Mouse (Mus musculus) splenic B cell, adult 2 months (primary cell): ENCODE results near the gene Vkorc1.
A peak's percentile ranks its signal among the peaks of the same experiment; 100 is the strongest.
"Not testable (repeated sequence)": the region's sequence is repeated elsewhere in the genome, so short reads cannot be mapped to it uniquely, and the experiment has no call there.

Experiments used
- DNase-seq: peaks from one replicate; pipeline ENCODE4 v3.0.0-alpha.2; 2011; ENCODE audit warnings: low read depth, low spot score
- H3K27me3 ChIP-seq: 2 replicates; pipeline ENCODE4 v1.6.1; 2012; ENCODE audit warnings: mild to moderate bottlenecking, low read length, moderate library complexity, mixed read lengths; ENCODE audit not compliant: control insufficient read depth, poor library complexity, insufficient read depth, severe bottlenecking
- H3K36me3 ChIP-seq: 2 replicates; pipeline ENCODE4 v1.6.1; 2012; ENCODE audit warnings: mild to moderate bottlenecking, low read length, moderate library complexity, mixed read lengths; ENCODE audit not compliant: control insufficient read depth, poor library complexity, insufficient read depth, severe bottlenecking

Vkorc1 gene

DNA sequence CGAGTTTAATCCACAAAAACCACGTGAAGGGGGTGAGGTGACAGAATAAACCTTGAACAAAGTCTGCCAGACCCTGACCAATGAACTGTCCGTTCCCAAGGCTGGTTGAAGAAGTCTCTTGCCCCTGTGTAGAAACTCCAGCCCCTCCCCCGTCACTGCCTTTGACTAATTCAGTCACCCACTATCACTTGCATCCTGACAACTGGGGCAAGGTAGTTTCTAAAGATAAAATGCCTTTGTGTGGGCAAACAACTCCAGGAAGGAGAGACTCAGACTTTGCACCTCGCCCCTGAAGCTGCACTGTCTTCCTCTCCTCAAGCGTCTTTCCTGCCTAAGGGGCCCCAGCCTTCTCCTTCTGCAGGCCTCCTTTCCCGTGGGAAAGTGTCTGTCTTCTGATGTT is 4.6 kb upstream of the Vkorc1 start:
- DNase-seq = no peak
- H3K27me3 ChIP-seq = no peaks in the 10 kb centered on the region
- no peaks in the 10 kb centered on the region for H3K36me3 ChIP-seq

DNA sequence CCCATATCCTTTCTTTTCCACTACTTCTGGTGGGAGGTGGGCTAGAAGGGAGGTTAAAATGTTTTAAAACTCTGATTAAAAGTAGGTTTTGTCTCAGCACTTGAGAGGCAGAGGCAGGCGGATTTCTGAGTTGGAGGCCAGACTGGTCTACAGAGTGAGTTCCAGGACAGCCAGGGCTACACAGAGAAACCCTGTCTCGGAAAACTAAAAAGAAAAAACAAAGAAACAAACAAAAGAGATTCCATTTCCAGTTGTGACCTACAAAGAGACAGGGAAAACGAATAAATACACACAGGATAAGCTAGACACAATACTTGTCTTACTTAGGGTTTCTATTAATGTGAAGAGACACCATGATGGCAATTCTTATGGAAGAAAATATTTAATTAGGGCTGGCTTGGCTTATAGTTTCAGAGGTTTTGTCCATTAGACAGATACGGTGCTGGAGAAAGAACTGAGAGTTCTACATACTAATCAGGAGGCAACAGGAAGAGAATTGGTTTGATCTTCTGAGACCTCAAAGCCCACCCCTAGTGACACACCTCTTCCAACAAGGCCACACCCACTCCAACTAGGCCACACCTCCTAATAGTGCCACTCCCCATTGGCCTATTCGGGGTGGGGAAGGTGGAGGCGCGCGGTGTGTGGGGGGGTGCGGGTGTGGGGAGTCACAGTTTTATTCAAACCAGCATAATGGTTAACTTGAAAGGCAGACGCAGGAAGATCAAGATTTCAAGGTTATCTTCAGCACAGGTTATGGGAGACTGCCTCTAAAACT is 3.0 kb upstream of the Vkorc1 start:
- Histone ChIP-seq H3K36me3 (no peaks in the 10 kb centered on the region), H3K27me3 (no peaks in the 10 kb centered on the region)
- no peak for DNase-seq

DNA sequence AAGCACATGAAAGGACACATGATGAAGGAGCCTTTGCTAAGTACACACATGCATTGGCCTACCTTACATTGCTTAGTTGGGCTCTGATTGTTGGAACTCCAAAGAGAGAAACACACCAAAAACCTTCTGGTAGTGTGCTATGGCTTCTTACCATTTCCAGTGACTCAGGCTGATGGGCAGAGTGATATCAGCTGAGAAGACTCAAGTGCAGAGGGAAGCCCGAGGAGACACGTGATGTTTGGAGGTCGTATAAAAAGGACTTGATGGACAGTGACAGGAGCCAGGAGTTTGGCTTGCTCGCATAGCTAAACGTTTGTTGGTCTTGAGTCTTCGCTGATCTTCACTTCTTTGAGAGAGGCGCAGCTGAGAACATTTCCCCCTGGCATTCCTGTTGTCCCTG is 2.1 kb upstream of the Vkorc1 start:
- Histone ChIP-seq H3K36me3 (no peaks in the 10 kb centered on the region), H3K27me3 (no peaks in the 10 kb centered on the region)
- DNase-seq = no peak

DNA sequence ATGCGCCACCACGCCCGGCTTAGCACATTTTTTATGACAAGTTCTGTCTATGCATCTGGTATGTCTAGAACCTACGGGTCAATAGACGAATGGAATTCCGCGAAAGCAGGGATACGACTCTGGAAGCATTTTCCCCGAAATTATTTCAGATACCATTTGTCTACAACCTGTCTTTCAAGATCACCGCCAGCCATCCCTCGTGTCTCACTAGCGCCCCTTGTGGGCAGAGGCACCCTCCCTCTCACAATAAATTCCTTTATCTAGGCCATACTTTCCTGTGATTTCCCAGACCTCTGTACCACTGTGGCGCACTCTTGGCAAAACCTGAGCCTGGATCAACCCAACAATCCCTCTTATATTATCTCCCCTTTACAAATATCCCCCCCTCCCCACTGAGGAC is 967 bp upstream of the Vkorc1 start:
- DNase-seq = peak; percentile 79
- H3K27me3 ChIP-seq = no peaks in the 10 kb centered on the region
- H3K36me3 ChIP-seq = no peaks in the 10 kb centered on the region

DNA sequence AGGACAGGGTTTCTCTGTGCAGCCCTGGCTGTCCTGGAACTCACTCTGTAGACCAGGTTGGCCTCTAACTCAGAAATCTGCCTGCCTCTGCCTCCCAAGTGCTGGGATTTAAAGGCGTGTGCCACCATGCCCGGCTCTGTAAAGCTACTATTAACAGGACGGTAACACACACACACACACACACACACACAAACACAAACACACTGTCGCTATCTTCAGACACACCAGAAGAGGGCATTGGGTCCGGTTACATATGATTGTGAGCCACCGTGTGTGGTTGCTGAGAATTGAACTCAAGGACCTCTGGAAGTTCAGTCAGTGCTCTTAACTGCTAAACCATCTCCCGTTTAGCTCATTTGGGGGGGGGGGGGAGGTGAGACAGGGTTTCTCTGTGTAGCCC is 474 bp upstream of the Vkorc1 start:
- H3K36me3 ChIP-seq, DNase-seq, H3K27me3 ChIP-seq: not testable (repeated sequence)

DNA sequence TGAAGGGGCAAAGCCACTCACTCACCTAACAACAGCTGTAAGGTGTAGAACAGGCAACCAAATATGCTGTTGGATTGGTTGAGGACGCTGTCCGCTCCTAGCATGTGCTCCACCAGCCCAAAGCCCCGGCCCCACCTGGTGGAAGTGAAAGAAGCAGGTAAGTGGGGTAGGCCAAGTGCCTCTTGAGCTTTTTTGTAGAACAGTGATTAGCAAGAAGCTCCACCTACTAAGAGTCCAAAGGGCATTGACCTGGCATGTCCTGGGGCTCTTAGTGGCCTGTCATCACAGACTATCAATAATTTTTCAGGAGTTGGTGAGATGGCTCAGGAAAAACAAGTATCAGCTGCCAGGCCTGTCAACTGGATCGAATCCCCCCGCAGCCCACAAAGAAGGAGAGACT is 937 bp downstream of the Vkorc1 start:
- no peak for DNase-seq
- H3K36me3 ChIP-seq = no peaks in the 10 kb centered on the region; the same call in 1 of the 2 replicates
- no peaks in the 10 kb centered on the region for H3K27me3 ChIP-seq

DNA sequence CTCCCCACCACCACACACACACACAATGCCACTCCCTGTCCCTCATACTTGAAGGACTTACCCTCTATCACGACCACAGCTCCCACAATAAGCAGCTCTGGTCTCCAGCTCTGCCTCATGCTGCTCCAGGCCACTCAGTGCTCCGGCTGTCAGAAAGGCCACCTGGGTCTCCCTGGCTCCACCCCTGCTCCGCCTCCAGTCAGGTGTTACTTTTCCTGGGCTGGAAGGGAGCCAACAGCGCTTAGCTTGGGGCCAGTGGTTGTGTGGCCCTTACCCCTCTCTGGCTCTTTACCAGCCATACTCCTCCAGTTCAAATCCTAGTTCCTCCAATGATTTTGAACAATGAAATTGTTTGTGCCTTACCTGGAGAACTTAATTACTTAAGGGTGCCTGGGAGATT is 4.6 kb downstream of the Vkorc1 start, which contains the start of gene Prss53:
TSS of gene Prss53 (minus strand) at position 173 of the 400 bp plus-strand sequence.
- no peaks in the 10 kb centered on the region for H3K27me3 ChIP-seq
- no peak for DNase-seq
- H3K36me3 ChIP-seq = no peaks in the 10 kb centered on the region; the same call in none of the 2 replicates

DNA sequence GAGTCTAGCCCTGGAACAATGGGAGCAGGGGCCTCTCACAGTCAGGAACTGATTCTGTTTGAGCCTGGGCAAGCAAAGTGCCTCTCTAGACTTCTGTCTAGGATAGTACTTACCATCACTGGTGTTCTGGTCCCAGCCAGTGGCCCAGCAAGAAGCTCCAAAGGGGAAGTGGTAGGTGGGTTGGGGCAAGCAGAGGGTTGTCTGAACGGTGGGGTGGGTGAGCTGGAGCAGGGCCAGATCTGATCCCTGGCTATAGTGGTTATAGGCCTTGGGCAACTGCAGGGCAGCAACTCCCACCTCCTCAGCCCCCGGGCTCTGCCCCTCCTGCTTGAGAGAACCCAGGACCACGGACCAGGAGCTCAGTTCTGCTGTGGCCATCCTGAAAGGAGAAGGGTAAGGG is 6.6 kb downstream of the Vkorc1 start:
- peaks cover 3% of the 10 kb centered on the region for H3K36me3 ChIP-seq
- no peaks in the 10 kb centered on the region for H3K27me3 ChIP-seq
- DNase-seq = no peak

DNA sequence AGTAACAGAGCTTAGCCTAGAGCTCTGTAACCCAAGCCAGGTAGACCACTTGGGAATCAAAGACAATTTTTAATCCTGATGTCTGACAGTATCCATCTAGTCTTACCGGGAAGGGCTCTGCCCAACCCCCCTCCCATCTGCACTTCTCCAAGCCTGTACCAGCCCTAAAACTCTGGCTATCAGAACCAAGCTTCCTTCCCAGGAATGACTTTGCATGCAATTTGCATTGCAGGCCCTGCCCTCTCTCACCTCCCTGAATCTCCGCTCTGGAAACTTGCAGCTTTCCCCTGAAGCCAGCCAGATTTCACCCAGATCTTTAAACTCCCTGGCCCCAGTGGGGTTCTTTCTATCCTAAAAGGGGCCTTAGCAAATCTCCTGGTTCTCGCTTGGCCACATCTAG is 7.6 kb downstream of the Vkorc1 start:
- no peak for DNase-seq
- Histone ChIP-seq H3K27me3 (no peaks in the 10 kb centered on the region), H3K36me3 (peaks cover 3% of the 10 kb centered on the region)

DNA sequence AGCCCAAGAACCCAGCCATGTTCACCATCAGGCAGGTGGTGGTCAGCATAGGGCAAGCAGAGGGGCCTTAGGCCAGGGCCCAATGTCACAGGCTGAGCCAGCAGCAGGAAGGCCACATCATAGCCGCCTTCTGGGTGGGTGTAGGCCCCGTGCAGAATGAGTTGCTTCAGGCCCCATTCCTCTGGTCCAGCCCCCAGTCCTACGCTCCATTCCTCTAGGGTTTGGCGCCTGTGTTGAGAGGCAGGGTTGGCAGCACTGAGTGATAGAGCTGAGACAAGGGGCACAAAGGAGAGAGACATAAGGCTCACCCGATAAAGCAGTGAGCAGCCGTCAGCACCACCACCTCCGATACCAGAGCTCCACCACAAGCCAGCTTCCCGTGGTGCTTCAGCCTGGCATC is 8.2 kb downstream of the Vkorc1 start:
- Histone ChIP-seq H3K36me3 (peaks cover 3% of the 10 kb centered on the region), H3K27me3 (no peaks in the 10 kb centered on the region)
- no peak for DNase-seq

DNA sequence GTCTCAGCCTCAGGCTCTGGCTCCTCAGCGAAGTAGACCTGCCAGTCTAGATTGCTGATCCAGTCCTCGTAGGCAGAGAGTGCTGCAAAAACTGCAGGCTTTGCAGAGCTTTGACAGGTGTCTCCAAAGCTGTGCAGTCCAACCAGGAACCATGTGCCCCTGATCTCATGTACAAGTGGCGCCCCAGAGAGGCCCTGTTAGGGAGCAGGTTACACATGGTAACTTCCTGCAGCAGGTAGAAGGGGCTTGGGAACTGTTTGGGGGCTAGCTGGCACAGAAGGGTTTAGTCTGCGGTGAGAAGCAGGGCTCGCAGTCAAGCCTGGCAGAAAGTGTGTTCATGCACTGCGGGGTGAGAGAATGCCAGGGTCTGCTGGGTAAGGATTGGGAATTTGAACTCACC is 8.9 kb downstream of the Vkorc1 start:
- Histone ChIP-seq H3K27me3 (no peaks in the 10 kb centered on the region), H3K36me3 (peaks cover 3% of the 10 kb centered on the region)
- DNase-seq = no peak

DNA sequence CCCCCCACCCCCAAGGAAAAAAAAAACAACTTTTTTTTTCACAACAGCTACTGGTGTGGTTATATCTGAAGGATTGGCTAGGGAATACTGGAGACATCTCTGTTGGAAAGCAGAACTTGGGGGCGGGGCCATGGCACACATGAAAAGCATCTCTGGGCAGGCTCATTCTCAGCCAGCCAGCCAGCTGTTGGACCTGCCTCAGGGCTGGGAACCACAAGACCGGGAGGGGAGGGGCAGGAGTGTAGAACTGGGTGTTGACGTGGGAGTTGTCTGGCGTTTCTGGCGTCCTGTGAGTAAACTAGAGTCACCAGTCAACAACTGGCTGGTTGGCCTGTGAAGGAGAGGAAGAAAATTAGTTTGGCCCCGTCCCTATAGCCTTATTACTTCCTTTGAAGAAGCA is 9.5 kb downstream of the Vkorc1 start:
- no peaks in the 10 kb centered on the region for H3K27me3 ChIP-seq
- peaks cover 5% of the 10 kb centered on the region for H3K36me3 ChIP-seq
- DNase-seq = no peak

DNA sequence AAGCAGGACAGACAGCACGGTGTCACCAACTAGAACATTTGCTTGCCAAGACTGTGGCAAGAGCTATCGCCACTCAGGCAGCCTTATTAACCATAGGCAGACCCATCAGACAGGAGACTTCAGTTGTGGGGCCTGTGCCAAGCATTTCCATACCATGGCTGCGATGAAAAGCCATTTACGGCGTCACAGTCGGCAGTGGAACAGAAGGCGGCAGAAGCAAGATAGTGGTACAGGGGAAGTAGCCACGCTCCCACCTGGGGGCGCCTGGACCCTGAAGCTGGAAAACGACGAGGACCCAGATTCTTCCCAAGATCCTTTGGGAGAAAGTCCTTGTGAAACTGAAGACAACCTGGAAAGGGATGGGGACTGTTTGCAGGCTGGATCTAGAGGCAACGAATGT is 15.0 kb downstream of the Vkorc1 start:
- no peaks in the 10 kb centered on the region for H3K27me3 ChIP-seq
- DNase-seq = no peak
- H3K36me3 ChIP-seq = peaks cover 15% of the 10 kb centered on the region

DNA sequence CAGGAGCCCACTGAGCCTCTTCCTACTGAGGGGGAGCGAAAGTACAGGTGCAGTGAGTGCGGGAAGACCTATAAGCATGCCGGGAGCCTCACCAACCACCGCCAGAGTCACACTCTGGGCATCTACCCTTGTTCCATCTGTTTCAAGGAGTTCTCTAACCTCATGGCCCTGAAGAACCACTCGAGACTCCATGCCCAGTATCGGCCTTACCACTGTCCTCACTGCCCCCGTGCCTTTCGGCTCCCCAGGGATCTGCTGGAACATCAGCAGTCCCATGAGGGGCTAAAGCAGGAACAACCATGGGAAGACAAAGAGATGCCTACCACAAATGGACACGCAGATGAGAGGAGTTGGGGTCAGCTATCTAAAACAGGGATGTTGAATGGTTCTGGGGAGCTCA is 16.1 kb downstream of the Vkorc1 start:
- no peak for DNase-seq
- Histone ChIP-seq H3K36me3 (peaks cover 13% of the 10 kb centered on the region), H3K27me3 (no peaks in the 10 kb centered on the region)

DNA sequence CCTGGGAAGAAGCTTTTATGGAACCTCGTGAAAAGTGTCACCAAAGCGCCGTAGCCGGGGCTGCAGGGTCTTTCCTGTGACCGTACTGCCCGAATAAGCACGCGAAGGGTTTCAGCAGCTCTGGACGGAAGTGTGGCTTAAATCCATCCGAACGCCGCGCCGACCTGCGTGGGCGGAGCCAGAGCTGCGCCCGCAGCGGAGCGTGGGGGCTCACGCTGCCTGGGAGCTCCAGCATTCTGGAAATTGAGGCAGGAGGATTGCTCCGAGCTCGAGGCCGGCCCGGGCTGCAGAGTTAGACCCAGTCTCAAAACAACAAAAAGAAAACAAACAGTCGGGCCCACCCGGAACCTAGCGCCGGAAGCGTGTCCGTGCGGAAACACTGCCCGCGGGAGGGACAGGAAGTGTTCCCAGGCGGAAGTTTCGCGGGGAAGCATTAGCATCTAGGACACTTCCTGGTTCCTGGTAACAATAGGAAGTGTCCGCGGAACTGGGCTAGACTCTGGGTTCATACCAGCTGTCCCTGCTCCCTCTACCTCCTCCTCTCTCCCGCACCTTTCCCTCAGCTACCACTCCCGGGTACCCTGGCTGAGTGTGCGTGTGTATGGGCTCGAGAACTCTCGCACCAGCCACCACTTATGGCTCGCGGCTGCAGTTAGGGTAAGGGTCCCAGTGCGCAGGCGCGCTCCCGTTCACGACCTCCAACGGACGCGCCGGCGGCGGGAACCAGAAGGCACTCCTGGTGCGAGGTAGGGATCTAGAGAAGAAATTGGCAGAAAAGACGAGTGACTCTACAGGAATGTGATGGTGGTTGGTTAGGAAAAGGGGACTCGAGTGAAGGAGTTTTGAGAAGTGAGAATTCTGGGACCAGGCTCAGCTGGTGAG is 18.7 kb downstream of the Vkorc1 start, which contains the start of gene Zfp668:
TSS of gene Zfp668 (minus strand) at position 362 of the 882 bp plus-strand sequence.
- DNase-seq = peak; percentile 92
- H3K36me3 ChIP-seq = peaks cover 13% of the 10 kb centered on the region

More for the DNA sequence above, 18.7 kb downstream of the Vkorc1 start, which contains the start of gene Zfp668:
- no peaks in the 10 kb centered on the region for H3K27me3 ChIP-seq
